Mouse (Mus musculus) hindbrain, embryonic 13.5 days (tissue): ENCODE results near the gene 9230104L09Rik. TPM values are rescaled to one million over a fixed set of nuclear protein-coding genes. Genes with fewer than 3 reads are reported as not detected.
A peak's percentile ranks its signal among the peaks of the same experiment; 100 is the strongest.

Experiments
- ATAC-seq: fragments of 200-750 bp; cut with Nextera tagmentation; 2 replicates; pipeline ENCODE4 v1.8.0; 2017; ENCODE audit warnings: moderate TSS enrichment; ENCODE audit not compliant: low FRiP score
- H3K27ac ChIP-seq: fragments of 300-500 bp; sonication (generic); 2 replicates; pipeline ENCODE4 v1.5.1; 2015; ENCODE audit warnings: inconsistent platforms, mild to moderate bottlenecking, moderate library complexity
- H3K27me3 ChIP-seq: fragments of 300-500 bp; sonication (generic); 2 replicates; pipeline ENCODE4 v1.6.1; 2015; ENCODE audit warnings: mild to moderate bottlenecking, inconsistent platforms
- H3K36me3 ChIP-seq: fragments of 300-500 bp; sonication (generic); 2 replicates; pipeline ENCODE4 v1.6.1; 2015; ENCODE audit warnings: mild to moderate bottlenecking, inconsistent platforms
- H3K4me1 ChIP-seq: fragments of 300-500 bp; sonication (generic); replicated peaks from 2 replicates; pipeline ENCODE4 v1.6.1; 2015; ENCODE audit warnings: inconsistent platforms
- H3K4me2 ChIP-seq: fragments of 300-500 bp; sonication (generic); 2 replicates; pipeline ENCODE4 v1.6.1; 2015; ENCODE audit warnings: inconsistent platforms, mild to moderate bottlenecking, moderate library complexity
- H3K4me3 ChIP-seq: fragments of 300-500 bp; sonication (generic); 2 replicates; pipeline ENCODE4 v1.5.1; 2015; ENCODE audit warnings: mild to moderate bottlenecking, inconsistent platforms
- H3K9ac ChIP-seq: fragments of 300-500 bp; sonication (generic); 2 replicates; pipeline ENCODE4 v1.6.1; 2015; ENCODE audit warnings: mild to moderate bottlenecking, inconsistent platforms
- H3K9me3 ChIP-seq: fragments of 300-500 bp; sonication (generic); 2 replicates; pipeline ENCODE4 v1.6.1; 2016; ENCODE audit warnings: inconsistent platforms
- WGBS: fragments of 180-500 bp; shearing (Covaris S2); methylation state at CpG from one replicate; pipeline ENCODE4 v1.1.7; 2015; 5-methylcytosine and 5-hydroxymethylcytosine counted together
- polyA plus RNA-seq: library from polyadenylated mRNA; unstranded; fragments of >200 nt; fragmentation: Nextera tagmentation; extraction: Ambion mirVana; gene quantifications from 2 replicates; pipeline ENCODE4 v1.2.1, GENCODE M21; 2015

9230104L09Rik gene
- polyA plus RNA-seq, 1 experiment from 2014 or later: not detected

DNA sequence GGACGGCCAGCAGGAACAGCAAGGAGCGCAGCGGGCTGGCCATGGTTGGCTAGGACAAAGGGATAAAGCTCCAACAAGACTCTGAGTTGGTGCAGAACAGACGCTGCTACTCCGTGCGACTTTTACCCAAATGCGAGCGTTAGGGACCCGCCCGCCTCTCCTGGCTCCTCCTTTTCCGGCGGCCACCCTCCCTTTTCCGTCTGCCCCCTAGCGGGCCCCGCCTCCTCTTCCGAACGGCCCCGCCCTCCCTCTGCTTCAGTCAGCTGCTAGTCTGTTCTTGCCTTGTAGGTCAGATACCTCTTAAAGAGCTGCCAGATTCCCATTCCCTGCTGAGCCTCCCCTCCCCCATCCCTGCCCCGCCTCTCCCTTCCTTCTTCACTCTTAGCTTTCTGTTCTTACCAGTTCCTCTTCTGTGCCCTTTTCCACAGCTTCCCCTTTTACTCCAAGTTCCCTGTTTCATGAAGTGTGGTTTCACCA lies 10.5 kb upstream of the 9230104L09Rik start, which contains the start of gene Cst3:
Gene Cst3, minus strand, starts transcription at position 358 of the 477 bp plus-strand sequence.
- Histone ChIP-seq H3K36me3 (peaks cover 24% of the 10 kb centered on the region), H3K4me1 (peaks cover 33% of the 10 kb centered on the region), H3K9me3 (no peaks in the 10 kb centered on the region), H3K4me2 (peak within 1 kb of the TSS; percentile 91), H3K27ac (peak within 1 kb of the TSS; percentile 92), H3K4me3 (peak within 1 kb of the TSS; percentile 89), H3K9ac (peak within 1 kb of the TSS; percentile 92), H3K27me3 (no peaks in the 10 kb centered on the region)
- WGBS: 1% methylated on average over 19 of the region's 19 CpGs
- peak; percentile 94 for ATAC-seq

GRCm38 (mm10) chr2:148874617-148875334 lies 9.9 kb upstream of the 9230104L09Rik start:
- Histone ChIP-seq H3K9ac (peak overlapping the region; percentile 92), H3K27me3 (no peaks in the 10 kb centered on the region), H3K4me1 (peaks cover 33% of the 10 kb centered on the region), H3K27ac (peak overlapping the region; percentile 92), H3K9me3 (no peaks in the 10 kb centered on the region), H3K36me3 (peaks cover 25% of the 10 kb centered on the region), H3K4me3 (peak overlapping the region; percentile 89), H3K4me2 (peak overlapping the region; percentile 91)
- WGBS: under 1% methylated on average over 34 of the region's 34 CpGs
- ATAC-seq: peak; percentile 81

DNA sequence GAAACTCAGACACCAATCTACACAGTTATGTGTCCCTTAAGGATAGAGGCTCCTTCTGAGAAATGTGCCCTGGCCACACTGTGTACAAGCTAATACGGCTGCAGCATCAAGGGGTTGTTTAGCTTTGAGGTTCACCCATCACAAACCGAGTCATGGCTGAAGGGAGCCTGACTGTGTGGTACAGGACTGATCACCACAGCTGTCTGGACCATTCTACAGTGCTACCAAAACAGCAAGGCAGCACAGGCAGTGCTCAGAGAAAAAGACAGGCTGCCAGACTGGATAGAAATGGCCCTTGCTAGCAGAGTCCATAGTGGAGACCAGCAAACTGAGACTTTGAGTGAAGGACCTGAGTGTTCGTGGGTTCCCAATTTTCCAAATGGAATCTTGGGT lies 9.4 kb upstream of the 9230104L09Rik start:
- H3K27me3 ChIP-seq: no peaks in the 10 kb centered on the region
- ATAC-seq: no peak
- peak overlapping the region; percentile 89 for H3K4me3 ChIP-seq
- H3K36me3 ChIP-seq: peaks cover 25% of the 10 kb centered on the region
- peak overlapping the region; percentile 92 for H3K9ac ChIP-seq
- WGBS: 53% methylated on average over 3 of the region's 3 CpGs
- H3K4me2 ChIP-seq: peak overlapping the region; percentile 91
- H3K9me3 ChIP-seq: no peaks in the 10 kb centered on the region
- H3K27ac ChIP-seq: no peak overlapping the region
- H3K4me1 ChIP-seq: peaks cover 33% of the 10 kb centered on the region

- H3K4me1 ChIP-seq: peaks cover 33% of the 10 kb centered on the region
- peak overlapping the region; percentile 91 for H3K4me2 ChIP-seq
- H3K9me3 ChIP-seq: no peaks in the 10 kb centered on the region
- peaks cover 25% of the 10 kb centered on the region for H3K36me3 ChIP-seq
- no peak for ATAC-seq
- H3K27ac ChIP-seq: no peak overlapping the region
- peak overlapping the region; percentile 89 for H3K4me3 ChIP-seq
- no peaks in the 10 kb centered on the region for H3K27me3 ChIP-seq
- WGBS: 85% methylated on average over 4 of the region's 4 CpGs
- H3K9ac ChIP-seq: peak overlapping the region; percentile 92; the same call in 1 of the 2 replicates
Measured at GRCm38 (mm10) chr2:148872860-148873259, 8.0 kb upstream of the 9230104L09Rik start.

DNA sequence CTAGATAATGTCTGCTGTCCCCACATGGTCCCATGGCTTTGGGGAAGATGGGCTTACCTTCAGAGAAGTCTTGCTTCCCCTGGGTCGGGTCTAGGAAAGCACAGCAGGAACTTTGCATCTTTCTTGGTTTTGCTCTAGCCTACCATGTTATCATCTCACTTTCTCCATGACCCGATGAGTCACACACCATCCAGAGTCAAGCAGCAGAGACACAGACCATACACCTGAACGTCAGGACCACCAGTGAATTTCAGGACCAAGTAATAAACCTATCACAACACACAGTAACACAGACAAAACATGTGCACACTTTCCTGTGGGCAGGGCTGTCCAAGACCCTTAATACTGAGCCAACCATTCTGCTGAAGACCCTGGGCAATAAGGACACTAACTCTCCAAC lies 5.7 kb upstream of the 9230104L09Rik start:
- whole genome bisulfite sequencing: 93% methylated on average over 3 of the region's 3 CpGs
- H3K9me3 ChIP-seq: no peaks in the 10 kb centered on the region
- H3K4me2 ChIP-seq: no peak overlapping the region
- ATAC-seq: no peak
- no peak overlapping the region for H3K9ac ChIP-seq
- H3K36me3 ChIP-seq: peaks cover 25% of the 10 kb centered on the region
- H3K27ac ChIP-seq: no peak overlapping the region
- H3K27me3 ChIP-seq: no peaks in the 10 kb centered on the region
- H3K4me1 ChIP-seq: peaks cover 28% of the 10 kb centered on the region
- no peak overlapping the region for H3K4me3 ChIP-seq

- no peaks in the 10 kb centered on the region for H3K9me3 ChIP-seq
- peaks cover 22% of the 10 kb centered on the region for H3K4me1 ChIP-seq
- H3K9ac ChIP-seq: no peak overlapping the region
- ATAC-seq: no peak
- no peaks in the 10 kb centered on the region for H3K27me3 ChIP-seq
- H3K4me2 ChIP-seq: no peak overlapping the region
- no peak overlapping the region for H3K4me3 ChIP-seq
- WGBS: 81% methylated on average over 1 of the region's 1 CpGs
- peaks cover 25% of the 10 kb centered on the region for H3K36me3 ChIP-seq
- no peak overlapping the region for H3K27ac ChIP-seq
Measured at GRCm38 (mm10) chr2:148868959-148869358, 4.1 kb upstream of the 9230104L09Rik start.

GRCm38 (mm10) chr2:148861693-148862092 lies 3.1 kb downstream of the 9230104L09Rik start:
- no peak for ATAC-seq
- H3K4me3 ChIP-seq: no peak overlapping the region
- no peak overlapping the region for H3K9ac ChIP-seq
- H3K4me1 ChIP-seq: no peaks in the 10 kb centered on the region
- H3K27me3 ChIP-seq: no peaks in the 10 kb centered on the region
- H3K4me2 ChIP-seq: no peak overlapping the region
- no peaks in the 10 kb centered on the region for H3K9me3 ChIP-seq
- H3K27ac ChIP-seq: no peak overlapping the region
- no peaks in the 10 kb centered on the region for H3K36me3 ChIP-seq

DNA sequence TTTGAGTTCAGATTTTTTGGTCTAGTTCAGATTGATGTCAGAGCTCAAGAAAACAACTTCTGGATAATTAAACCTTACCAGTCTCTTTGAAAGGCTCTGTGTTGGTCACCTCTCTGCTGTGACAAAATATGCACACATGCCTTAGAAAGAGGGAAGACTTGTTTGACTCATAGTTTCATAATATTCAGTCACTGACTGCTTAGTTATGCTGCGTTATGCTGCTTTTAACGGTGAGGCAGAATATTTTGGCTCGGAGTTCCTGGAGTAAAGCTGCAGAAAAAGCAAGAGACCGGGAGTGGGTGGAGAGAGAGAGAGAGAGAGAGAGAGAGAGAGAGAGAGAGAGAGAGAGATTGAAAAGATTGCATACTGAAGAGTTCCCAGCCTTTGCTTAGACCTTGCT lies 3.8 kb downstream of the 9230104L09Rik start:
- H3K27me3 ChIP-seq: no peaks in the 10 kb centered on the region
- no peak overlapping the region for H3K27ac ChIP-seq
- no peak overlapping the region for H3K4me2 ChIP-seq
- H3K9me3 ChIP-seq: no peaks in the 10 kb centered on the region
- H3K4me1 ChIP-seq: no peaks in the 10 kb centered on the region
- H3K36me3 ChIP-seq: no peaks in the 10 kb centered on the region
- H3K4me3 ChIP-seq: no peak overlapping the region
- no peak for ATAC-seq
- 86% methylated on average over 4 of the region's 4 CpGs for WGBS
- no peak overlapping the region for H3K9ac ChIP-seq

DNA sequence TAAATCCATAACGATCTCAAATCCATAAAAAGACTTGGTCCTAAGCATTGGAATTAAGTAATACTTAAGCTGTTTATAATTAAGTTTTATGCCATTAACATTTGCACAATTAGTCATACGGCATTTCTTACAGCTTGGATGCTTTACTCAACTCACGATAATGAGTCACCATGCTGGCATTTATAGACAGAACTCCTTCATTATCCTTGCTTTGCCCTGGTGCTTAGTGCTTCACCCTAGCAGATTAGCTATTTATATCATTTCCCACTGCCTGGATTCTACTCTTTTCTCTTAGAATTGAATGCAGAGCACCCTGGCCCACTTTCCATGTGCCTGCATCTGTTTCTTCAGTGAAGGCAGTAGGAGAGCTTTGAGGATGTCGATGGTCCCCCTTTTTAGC lies 7.3 kb downstream of the 9230104L09Rik start:
- no peak overlapping the region for H3K4me3 ChIP-seq
- no peaks in the 10 kb centered on the region for H3K36me3 ChIP-seq
- H3K9ac ChIP-seq: no peak overlapping the region
- 87% methylated on average over 4 of the region's 4 CpGs for WGBS
- no peak overlapping the region for H3K27ac ChIP-seq
- no peak overlapping the region for H3K4me2 ChIP-seq
- no peaks in the 10 kb centered on the region for H3K27me3 ChIP-seq
- H3K4me1 ChIP-seq: no peaks in the 10 kb centered on the region
- H3K9me3 ChIP-seq: no peaks in the 10 kb centered on the region
- no peak for ATAC-seq

DNA sequence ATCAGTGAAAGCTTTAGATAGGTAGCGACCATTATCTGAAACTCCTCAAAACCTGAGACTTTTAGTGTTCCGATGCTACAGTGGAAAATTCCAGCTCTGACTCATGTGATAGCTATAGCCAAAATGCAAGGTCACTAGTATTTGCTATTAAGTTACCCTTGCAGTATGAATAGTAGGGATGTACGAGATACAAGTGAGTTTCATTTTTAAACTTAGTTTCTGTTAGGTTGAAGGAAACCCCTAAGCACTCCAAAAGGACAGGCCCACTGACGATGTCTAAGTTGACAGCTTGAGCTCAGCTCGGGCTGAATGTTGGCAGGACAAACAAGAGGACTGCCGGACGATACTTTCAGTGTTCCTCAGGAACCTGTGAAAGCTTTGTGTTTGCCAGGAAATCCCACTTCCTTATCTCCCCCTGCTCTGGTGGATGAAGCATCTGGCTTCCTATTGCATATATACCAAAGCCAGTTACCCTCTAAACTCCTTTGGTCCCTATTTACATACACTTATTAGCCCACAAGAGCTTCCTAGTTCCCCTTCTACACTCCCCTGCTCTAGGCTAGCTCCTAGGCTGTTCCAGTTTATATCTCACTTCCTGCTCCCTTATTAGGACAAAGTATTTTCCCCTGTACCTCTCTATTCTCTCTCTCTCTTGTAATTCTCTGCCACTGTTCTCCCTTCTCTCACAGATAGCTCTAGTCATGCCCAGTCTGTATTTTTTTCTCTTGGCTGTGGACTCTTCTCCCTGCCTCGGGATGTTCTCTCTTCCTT lies 8.0 kb downstream of the 9230104L09Rik start:
- no peaks in the 10 kb centered on the region for H3K9me3 ChIP-seq
- no peak for ATAC-seq
- H3K4me3 ChIP-seq: no peak overlapping the region
- no peaks in the 10 kb centered on the region for H3K36me3 ChIP-seq
- no peak overlapping the region for H3K27ac ChIP-seq
- 86% methylated on average over 8 of the region's 8 CpGs for WGBS
- H3K27me3 ChIP-seq: no peaks in the 10 kb centered on the region
- H3K9ac ChIP-seq: no peak overlapping the region
- no peaks in the 10 kb centered on the region for H3K4me1 ChIP-seq
- H3K4me2 ChIP-seq: no peak overlapping the region

DNA sequence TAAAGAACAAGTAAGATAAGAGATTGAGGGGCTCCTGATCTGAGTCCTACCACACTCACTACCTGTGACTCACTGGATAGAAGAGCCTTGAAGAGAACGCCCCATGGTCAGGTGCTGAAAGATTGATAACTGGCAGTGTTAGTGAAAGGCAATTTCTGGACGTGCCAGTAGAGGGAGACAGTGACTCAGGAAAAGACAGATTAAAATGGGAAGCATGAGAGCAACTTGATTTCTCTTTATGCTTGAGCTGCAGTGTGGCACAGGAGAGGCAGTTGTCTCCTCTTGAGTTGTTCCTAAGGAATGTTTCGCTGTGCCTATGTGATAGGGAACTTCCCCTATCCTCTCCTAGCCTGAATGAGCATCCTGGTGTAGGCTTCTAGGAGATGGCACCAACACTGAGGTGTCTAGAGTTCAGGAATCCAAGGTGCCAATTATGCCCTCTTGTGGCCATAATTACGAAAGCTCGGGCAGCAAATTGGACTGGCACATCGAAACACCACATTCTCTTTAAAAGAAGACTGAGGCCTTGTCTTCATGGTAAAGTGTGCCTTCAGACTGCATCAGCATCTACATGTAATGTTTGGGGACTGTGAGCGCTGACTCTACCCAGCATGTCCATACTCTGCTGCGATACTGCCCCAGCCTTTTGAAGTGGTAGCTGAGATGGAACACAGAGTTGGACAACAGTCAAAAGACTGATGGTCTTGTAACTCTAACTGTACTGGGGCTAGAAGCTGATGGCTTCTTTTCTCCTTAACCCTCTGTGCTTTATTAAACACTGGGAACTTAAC lies 13.5 kb downstream of the 9230104L09Rik start:
- peak; percentile 83 for ATAC-seq

GRCm38 (mm10) chr2:148839224-148839623 lies 25.6 kb downstream of the 9230104L09Rik start:
- ATAC-seq: no peak
- Histone ChIP-seq H3K9me3 (no peaks in the 10 kb centered on the region), H3K4me2 (no peak overlapping the region), H3K4me1 (no peaks in the 10 kb centered on the region), H3K27me3 (no peaks in the 10 kb centered on the region), H3K36me3 (no peaks in the 10 kb centered on the region), H3K27ac (no peak overlapping the region), H3K4me3 (no peak overlapping the region), H3K9ac (no peak overlapping the region)
- 91% methylated on average over 2 of the region's 2 CpGs for WGBS

More for the DNA sequence above, 13.5 kb downstream of the 9230104L09Rik start:
- H3K27ac ChIP-seq: no peak overlapping the region
- H3K4me1 ChIP-seq: no peaks in the 10 kb centered on the region
- no peaks in the 10 kb centered on the region for H3K27me3 ChIP-seq
- H3K4me2 ChIP-seq: no peak overlapping the region
- H3K4me3 ChIP-seq: no peak overlapping the region
- no peaks in the 10 kb centered on the region for H3K36me3 ChIP-seq
- no peak overlapping the region for H3K9ac ChIP-seq
- 48% methylated on average over 8 of the region's 8 CpGs for WGBS
- H3K9me3 ChIP-seq: no peaks in the 10 kb centered on the region
